Mouse (Mus musculus): Measurements from ENCODE around the gene Anks4b. TPM values are rescaled to one million over a fixed set of nuclear protein-coding genes. Genes with fewer than 3 reads are reported as not detected.

The Anks4b gene
- polyA plus RNA-seq (2014; fragmentation: Illumina TruSeq; extraction: RNeasy Lipid Tissue Mini Kit (QIAGEN cat#74804); ENCODE audit: low read depth, low replicate concordance), result 2.4 TPM

GRCm38 (mm10) chr7:120173603-120174244 is at the start of gene Anks4b:
TSS of gene Anks4b (plus strand) at chr7:120173858.

DNA sequence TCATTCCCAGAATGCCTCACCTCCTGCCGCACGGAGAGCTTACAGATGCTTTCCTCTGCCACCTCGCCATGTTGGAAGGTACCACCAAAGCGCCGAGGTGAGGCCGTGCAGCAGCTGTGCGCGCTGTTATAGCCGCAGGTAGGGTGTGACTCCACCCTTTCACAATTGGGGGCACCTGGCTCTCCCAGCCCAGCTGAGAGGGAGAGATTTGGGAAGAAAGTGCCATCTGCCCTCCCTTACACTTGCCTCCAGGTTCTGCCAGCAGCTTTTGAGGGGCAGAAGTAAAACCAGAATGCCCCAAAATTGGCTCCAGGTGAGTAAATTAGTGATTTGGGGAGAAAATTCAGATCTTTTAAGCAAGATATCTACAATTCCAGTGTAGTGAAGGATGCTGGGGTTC is 28.5 kb upstream of the Anks4b start, which contains the start of gene Zp2:
Gene Zp2, minus strand, starts transcription at position 101 of the 400 bp plus-strand sequence.

GRCm38 (mm10) chr7:120201771-120202170 is 28.1 kb downstream of the Anks4b start, which contains the start of gene Crym:
TSS of gene Crym (minus strand) at chr7:120202111.

DNA sequence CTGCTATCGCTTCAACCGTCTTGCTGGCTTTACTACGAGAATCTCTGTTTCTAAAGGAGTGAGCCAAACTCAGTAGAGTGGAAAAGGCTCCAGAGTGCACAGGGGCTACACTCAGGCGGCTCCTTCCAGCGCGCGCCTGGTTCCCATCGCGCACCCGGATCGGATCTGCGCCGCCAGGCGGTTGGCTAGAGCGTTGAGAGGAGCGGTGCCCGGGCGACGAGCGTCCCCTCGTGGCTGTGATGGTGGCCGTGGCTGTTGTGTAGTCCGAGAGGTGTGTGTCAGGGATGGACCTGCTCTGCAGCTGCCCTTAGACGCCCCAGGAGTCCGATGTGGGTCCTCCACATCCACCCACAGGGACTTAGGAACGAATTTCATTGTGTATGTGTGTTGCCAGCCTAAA is 30.1 kb downstream of the Anks4b start, which contains the start of gene Abca14:
Gene Abca14, plus strand, starts transcription at position 173 of the 400 bp plus-strand sequence.

Other genes starting within 250 kb of the Anks4b start
- 2.8 TPM for gene Dnah3, start 78.6 kb upstream of the Anks4b start, polyA plus RNA-seq (2014; fragmentation: Illumina TruSeq; extraction: RNeasy Lipid Tissue Mini Kit (QIAGEN cat#74804); ENCODE audit: low read depth, low replicate concordance)
- 76.1 TPM for gene Tmem159, start 71.5 kb upstream of the Anks4b start, polyA plus RNA-seq (2014; fragmentation: Illumina TruSeq; extraction: RNeasy Lipid Tissue Mini Kit (QIAGEN cat#74804); ENCODE audit: low read depth, low replicate concordance)
- not detected for gene Zp2, start 28.6 kb upstream of the Anks4b start, polyA plus RNA-seq (2014; fragmentation: Illumina TruSeq; extraction: RNeasy Lipid Tissue Mini Kit (QIAGEN cat#74804); ENCODE audit: low read depth, low replicate concordance)
- gene Crym, start 28.3 kb downstream of the Anks4b start, polyA plus RNA-seq (2014; fragmentation: Illumina TruSeq; extraction: RNeasy Lipid Tissue Mini Kit (QIAGEN cat#74804); ENCODE audit: low read depth, low replicate concordance), result 1.8 TPM
- 0.74 TPM for gene Abca14, start 30.1 kb downstream of the Anks4b start, polyA plus RNA-seq (2014; fragmentation: Illumina TruSeq; extraction: RNeasy Lipid Tissue Mini Kit (QIAGEN cat#74804); ENCODE audit: low read depth, low replicate concordance)
- gene Abca15, start 154.8 kb downstream of the Anks4b start, polyA plus RNA-seq (2014; fragmentation: Illumina TruSeq; extraction: RNeasy Lipid Tissue Mini Kit (QIAGEN cat#74804); ENCODE audit: low read depth, low replicate concordance), result 0.77 TPM
- 0.69 TPM for gene Abca16, start 235.8 kb downstream of the Anks4b start, polyA plus RNA-seq (2014; fragmentation: Illumina TruSeq; extraction: RNeasy Lipid Tissue Mini Kit (QIAGEN cat#74804); ENCODE audit: low read depth, low replicate concordance)

Data from adipose tissue, adult 10 weeks (tissue).